Mouse (Mus musculus) monocyte, adult 2 months (primary cell): Measurements from ENCODE around the gene Odf4.

Experiments used
- DNase-seq, 2 experiments: peaks; one replicate each; pipeline ENCODE4 v3.0.0; 2022; ENCODE audit warnings: low spot score in 2 of 2, low read depth in 1 of 2

Gene Odf4

DNA sequence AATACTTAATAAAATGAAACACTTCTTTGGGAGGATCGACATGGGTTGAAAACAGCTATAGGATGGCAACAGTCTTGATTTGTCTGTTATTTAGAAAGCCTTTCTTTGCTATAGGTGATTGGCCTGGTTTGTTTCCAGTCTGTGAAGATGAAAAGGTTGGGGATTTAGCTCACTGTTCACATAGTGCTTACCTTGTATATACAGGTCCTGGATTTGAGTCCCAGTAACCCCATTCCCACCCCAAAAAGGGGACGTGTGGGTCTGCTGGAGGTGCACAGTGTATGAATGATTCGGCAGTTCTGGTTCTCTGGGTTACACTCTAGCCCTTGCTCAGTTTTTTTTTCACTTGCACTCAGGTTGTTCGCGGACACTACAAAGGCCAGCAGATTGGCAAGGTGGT lies 24.1 kb downstream of the Odf4 start:
- DNase-seq, result no peak

DNA sequence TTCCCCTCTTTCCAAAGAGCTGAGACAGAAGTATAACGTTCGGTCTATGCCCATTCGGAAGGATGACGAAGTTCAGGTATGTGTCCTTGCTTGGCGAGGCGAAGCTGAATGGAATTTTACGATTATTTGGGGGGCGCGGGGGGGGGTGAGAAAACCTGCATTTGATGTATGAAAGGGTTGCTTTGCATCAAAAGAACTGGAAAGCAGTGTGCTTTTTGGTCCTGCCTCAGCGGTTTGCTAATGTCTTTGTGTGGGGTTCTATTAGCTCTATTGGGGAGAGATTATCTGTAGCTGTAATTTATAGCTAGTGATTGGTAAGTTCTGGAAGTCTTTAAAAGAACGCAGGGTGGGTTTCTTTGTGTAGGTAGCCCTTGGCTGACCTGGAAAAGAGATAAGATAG lies 24.5 kb downstream of the Odf4 start:
- no peak for DNase-seq

DNA sequence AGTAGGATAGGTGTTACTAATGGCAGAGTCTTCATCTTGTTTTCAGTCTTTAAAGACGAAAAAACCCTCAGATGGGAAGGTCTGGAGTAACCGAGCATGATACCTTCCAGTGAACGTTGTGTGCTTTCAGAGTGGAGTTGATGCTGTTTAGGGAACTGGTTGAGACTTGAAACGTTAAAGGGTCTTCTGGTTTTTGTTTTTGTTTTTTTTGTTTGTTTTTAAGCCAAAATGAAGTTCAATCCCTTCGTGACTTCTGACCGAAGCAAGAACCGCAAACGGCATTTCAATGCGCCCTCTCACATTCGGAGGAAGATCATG lies 24.9 kb downstream of the Odf4 start:
- no peak for DNase-seq

DNA sequence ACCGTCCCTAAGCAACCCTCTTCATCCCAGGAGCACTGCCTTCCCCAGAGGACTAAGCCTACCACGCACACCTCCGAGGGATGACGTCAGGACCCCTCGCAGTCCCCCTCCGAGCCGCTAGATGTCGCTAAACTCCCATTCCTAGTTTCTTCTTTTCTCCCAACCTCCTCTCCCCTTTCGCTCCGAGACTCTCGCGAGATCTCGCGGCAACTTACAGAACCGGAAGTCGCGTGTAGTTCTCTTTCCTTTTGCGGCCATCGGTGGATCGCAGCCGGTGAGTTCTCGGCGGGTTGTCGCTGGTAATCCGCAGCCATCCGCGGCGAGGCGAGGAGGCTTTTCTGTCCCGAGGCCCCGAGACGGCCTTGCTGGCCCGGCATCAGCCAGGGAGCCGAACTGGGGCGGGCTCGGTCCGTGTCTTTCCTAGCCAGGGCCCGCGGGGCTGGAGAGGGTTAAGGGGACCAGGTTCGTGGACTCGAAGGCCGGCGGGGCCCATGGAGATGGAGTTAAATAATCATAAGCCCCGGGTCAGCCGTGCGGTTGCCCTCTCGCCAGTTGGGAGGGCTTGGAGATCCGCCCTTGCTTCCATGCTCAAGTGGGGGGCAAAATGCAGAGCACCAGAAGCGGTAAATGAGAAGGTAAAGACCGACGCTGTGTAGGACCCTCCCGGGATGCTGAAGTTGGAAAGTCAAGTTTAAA lies 25.4 kb downstream of the Odf4 start, which contains the start of gene Rpl26:
Gene Rpl26 (plus strand): TSS at position 233 of the 696 bp plus-strand sequence.
- DNase-seq, result peak; percentile 83 to 97

DNA sequence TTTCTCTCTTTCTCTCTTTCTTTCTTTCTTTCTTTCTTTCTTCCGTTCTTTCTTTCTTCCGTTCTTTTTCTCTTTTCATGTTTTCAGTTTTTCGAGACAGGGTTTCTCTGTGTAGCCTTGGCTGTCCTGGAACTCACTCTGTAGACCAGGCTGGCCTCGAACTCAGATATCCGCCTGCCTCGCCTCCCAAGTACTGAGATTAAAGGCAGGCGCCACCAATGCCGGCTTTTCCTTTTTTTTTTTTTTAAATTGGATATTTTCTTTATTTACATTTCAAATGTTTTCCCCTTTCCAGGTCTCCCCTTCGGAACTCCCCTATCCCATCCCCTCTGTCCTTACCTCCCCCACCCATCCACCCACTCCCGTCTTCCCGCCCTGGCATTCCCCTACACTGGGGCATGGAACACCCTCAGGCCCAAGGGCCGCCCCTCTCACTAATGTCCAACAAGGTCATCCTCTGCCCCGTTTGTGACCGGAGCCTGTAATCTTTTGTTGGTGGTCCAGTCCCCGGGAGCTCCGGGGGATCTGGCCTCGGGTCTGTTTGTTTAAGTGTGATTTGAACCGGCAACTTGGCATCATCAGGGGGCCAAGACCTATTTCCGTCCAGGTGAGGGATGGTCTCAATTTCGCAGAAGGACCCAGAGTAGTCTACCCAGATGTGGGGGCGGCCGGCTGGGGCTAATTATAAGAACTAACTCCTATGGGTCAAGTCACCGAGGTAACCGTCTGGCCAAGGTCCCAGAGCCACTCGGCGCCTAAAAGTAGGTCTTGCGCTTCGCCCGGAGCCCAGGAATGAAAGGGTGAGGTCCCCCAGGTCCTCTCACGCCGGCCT lies 26.1 kb downstream of the Odf4 start:
- DNase-seq, result no peak

DNA sequence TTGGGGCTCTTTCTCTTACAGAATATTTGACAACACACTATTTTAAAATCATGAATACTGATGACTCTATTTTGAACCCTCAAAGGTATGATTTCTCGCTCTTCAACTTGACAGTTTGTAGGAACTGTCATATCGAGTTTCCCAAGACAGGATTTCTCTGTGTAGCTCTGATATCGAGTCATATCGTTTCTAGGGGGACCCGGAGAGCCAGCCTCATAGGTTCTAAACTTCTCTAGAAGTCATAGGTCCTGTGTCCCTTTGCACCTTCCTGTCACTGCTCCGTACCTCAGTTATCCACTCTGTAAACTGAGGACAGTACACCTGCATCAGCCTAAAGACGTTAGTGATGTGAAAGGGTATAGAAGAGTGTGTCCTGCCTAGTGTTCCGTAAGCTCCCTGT lies 27.1 kb downstream of the Odf4 start:
- no peak for DNase-seq

DNA sequence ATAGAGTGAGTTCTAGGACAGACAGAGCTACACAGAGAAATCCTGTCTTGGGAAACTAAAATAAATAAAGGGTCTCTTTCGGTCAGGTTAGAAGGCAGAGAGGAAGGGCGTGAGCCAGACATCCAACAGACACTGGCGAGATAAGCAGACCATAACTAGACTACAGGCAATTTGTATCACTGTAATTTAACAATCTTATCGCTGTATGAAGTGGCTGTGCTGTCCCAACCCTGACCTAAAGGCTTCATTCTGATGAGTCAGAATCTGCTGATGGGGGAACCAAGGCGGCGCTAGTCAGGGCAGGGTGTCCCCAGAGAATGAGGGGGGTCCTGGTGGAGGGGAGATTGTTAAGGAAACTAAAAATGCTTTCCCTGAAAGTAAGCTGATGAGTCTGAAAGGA lies 28.1 kb downstream of the Odf4 start:
- DNase-seq, result no peak

DNA sequence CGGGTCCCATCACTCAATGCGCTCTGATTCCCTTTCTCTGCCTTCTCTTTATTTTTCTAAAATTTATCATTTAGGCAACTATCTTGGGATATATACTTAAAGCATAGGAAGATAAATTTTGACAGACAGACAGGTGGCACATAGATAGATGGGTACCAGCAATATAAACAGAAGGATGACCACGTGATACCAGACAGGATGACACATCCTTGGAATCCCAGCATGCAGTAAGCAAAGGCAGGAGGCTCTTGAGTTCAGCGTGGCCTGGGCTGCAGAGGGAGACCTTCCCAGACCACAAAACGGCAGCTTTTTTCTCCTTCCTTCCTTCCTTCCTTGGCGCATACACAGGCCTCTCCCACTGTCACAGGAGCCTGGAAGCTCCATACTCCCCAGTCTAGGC lies 29.0 kb downstream of the Odf4 start:
- DNase-seq, result no peak

DNA sequence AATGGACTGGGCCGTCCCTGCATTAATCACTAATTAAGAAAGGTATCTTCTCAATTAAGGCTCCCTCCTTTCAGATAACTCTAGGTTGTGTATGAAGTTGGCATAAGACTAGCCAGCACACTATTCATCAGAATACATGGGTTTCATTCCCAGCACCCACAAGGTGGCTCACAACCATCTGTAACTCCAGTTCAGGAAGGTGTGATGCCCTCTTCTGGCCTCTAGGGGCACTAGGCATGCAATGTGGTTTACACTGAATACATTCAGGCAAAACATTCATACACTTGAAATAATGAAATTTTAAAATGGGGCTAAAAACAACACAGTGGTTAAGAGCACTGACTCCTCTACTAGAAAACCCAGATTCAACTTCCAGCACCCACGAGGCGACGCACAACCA lies 29.8 kb downstream of the Odf4 start:
- no peak for DNase-seq

DNA sequence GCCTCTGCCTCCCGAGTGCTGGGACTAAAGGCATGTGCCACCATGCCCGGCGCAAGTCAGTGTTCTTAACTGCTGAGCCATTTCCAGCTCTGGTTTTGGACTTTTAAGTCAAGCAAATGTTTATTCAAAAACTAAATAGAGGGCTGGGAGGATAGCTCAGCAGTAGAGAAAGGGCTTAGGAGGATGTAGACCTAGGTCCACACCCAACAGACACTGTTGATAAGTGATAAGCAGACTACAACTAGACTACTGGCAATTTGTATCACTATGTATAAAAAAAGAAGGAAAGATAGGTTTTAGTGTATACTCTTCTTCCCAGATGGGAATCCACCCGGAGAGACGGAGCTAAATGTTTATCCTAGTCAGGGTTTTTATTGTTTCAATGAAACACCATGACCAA lies 30.6 kb downstream of the Odf4 start:
- DNase-seq, result no peak

DNA sequence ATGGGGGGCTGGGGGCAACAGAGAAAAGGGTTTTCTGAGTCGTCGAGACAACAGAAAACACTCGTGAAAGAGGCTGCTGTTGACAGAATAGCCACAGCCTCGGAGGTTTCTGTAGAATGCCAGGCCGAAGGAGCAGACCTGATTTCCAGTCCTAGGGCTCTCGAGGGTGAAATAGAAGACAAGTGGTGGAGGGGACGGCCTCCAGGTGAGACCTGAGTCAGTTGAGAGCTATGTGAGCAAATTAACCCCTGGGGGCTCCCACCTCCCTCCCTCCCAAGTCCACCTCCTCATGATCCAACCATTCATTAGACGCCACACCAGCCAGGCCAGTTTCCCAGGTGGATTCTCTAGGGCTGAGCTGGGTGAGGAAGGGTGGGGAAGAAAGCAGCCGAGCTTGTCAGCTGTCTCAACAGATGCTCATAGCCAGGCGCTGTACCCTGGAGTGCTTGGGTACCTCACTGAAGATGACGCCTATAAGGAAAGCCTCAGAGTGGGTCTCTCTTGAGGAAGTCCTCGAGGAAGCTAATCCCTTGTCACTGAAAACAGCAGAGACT lies 32.9 kb downstream of the Odf4 start:
- no peak for DNase-seq

DNA sequence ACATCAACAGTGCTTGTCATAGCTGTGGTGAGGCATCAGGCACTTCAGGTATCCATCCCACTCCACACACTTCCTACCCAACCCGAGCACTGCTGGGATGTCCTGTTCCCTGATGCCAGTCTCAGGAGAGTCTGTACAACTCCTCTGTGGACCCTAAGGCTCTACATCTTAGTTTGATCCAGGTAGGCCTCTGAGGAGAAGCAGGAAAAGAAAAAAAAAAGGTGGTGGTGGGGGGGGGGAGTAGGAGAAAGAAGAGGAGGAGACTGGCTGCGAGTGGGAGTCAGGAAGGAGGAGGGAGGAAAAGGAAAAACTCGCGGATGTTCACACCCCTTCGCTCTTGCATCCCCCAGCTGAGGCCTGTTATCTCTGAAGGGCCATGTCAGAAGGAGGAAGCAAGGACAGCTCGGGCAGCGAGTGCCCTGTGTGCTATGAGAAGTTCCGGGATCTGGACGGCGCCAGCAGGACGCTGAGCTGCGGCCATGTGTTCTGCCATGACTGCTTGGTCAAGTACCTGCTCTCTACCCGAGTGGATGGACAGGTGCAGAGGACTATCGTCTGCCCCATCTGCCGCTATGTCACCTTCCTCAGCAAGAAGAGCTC lies 34.5 kb downstream of the Odf4 start:
- no peak for DNase-seq

DNA sequence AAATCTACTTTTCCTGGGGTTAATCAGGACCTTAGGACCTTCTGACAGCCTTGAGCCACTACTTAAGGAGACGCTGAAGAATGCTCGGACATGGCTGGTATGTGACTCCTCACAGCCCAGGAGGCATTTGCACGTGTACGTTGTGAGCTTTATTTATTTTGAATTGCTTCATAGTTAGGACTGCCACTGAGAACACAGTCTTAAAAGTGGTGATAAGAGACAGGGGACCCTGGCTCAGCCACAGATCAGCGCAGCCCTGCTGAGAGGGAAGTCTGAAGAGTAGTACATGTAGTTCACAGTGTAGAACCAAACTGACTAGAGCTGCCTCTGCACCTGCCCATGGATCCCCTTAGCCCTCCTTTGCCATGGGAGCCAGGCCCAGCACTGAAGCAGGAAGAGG lies 35.1 kb downstream of the Odf4 start:
- no peak for DNase-seq

DNA sequence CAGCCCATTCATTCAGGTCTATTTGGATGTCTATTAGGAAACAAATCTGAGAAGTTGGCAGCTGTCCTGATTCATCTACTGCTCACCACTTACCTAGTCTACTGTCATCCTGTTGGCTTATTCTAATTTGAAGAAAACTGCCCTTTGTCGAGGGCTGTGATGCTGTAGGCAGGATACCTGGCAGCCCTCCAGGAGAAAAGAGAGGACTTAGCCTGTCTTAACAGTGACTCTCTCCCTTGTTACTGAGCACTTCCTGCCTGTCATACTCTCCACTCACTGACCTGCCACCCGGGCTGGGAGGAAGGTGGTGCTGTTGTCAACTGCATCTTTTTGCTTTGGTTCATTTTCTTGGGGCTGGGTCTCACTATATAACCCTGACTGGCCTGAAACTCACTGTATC lies 36.3 kb downstream of the Odf4 start:
- DNase-seq, result no peak

DNA sequence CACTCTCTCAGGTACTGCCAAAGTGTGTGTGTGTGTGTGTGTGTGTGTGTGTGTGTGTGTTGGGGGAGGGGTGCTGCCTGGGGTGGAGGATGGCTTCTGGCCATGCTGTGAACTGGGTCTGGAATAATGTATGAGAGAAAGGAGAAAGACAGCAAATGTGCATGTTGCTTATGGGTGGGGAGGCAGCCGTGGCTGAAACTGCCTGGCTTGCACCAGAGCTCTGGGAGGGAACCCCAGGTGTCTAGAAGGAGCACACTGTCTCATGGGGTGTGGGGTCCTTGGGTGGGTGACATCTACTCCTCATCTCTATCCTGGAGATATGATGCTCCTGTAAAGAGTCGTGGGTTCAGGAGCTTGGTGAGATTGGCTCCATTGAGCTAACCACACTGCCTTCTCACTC lies 38.2 kb downstream of the Odf4 start:
- no peak for DNase-seq

DNA sequence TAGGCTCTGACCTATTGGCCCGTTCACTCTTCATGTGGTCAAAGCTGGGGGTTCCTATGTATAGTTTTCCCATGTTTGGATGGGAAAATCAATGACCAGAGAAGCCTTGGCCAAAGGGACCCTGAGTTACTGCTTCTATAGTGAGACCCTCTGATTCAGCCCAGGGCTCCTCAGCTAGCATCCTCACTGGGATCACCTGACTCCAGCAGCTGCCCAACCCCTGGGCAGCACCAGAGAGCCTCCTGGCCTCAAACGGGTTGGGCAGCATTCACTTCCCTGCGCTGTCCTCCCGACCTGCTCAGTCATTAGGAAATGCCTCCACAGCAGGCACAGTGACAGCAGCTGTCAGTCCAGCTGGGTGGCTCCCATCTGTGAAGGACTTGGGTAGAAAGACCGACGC lies 38.6 kb downstream of the Odf4 start, which contains the start of gene Rnf222:
Gene Rnf222 (plus strand): TSS at position 301 of the 400 bp plus-strand sequence.
- DNase-seq, result no peak

DNA sequence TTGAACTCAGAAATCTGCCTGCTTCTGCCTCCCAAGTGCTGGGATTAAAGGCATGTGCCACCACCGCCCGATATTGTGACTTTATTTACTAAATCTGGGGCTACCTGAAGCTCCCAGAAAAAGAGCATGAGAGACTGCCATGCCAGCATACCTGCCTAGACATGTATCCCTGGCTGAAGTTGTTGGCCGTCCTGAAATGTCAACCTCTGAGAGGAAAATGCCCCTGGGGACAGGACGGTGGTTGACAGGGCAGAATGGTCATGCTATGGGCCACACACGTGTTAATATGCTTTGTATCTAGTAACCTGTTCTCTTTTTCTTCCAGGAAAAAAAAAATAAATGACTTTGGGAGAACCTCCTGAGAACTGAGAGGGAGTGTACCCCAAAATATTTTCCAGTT lies 40.8 kb downstream of the Odf4 start:
- DNase-seq, result no peak

DNA sequence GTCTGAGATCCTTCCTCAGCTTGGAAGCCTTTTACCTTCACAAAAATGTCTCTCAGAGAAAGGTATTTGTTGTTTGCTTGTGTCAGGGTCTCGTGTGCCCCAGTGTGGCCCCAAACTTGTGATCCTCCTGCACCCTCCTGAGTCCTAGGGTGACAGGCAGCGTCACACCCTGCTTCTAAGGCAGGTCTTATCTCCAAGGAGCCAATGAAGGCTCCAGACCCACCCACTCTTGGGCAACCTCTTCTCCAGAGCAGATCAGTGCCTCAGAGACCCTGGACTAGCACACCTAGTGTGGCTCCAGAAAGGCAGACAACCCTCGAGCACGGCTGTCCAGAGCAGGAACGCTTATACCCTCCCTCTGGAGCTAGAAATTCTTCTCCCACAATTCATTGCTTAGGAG lies 42.5 kb downstream of the Odf4 start:
- DNase-seq, result no peak

DNA sequence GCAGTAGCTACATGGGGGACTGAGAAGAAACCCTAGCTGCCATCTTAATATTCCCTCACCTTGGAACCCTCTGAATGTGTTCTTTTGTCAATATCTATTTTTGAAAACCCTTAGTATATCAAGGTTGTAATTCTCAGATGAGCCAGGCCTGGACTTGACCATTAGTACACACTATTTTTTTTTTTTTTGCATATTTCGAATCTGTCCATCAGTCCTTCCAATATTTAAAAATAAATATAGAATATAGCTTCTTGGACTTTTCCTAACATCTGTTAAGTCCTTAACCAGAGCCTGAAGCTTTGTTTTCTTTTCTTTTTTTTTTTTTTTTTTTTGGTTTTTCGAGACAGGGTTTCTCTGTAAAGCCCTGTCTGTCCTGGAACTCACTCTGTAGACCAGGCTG lies 43.0 kb downstream of the Odf4 start:
- no peak for DNase-seq

DNA sequence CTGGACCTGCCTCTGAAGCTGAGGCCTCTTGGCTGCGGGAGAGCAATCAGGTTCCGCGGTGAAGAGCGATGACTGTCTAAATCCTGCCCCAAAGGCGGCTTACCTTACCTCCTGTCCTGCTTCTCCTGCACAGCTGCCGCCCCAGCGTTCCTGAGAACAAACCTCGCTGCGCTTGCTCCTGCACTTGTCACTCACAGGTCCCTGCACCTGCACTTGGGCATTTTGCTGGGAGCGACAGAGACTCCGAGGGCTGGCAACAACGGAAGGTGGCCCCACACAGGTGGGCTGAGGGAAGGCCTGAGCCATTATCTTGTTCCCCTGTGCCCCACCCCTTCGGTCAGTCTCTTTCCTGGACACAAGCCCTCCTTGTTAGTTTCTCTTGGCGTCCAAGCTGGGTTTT lies 44.8 kb downstream of the Odf4 start:
- DNase-seq, result no peak

DNA sequence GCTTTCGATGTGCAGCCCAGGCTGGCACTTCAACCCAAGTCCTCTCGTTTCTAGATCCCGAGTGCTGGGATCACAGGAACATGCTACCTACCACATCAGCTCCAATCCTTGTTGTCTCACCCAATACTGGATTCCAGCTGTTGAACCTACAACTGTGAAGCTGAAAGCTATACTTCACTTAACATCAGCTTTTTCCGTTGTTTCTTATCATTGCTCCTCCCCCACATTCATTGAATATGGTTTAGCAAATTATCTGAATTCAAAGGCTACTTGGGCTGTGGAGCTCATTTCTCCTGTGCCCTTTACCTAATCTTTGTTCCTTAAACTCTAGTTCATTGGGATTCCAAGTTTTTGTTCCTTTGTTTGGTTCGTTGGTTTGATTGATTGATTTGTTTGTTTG lies 48.1 kb downstream of the Odf4 start:
- DNase-seq, result no peak

DNA sequence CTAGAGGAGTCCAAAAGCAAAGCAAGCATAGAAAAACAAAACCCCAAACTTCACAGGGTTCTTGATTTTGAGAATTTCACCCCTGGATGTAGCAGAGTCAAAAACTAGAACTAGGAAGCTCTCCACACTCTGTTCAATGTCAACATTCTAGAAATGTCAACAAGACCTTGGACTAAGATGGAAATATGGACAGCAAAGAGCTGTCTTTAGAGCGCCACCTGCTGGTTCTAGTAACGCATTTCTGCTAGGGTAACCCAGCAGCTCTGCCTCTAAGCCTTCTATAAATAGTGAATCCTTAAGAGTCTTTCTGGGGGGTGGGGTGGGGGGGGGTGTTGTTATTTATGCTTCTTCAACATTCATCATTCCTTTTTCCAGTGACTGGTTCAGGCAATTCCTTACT lies 52.0 kb downstream of the Odf4 start:
- DNase-seq, result no peak
